Mouse (Mus musculus): ENCODE results near the gene Bag2.

DNA sequence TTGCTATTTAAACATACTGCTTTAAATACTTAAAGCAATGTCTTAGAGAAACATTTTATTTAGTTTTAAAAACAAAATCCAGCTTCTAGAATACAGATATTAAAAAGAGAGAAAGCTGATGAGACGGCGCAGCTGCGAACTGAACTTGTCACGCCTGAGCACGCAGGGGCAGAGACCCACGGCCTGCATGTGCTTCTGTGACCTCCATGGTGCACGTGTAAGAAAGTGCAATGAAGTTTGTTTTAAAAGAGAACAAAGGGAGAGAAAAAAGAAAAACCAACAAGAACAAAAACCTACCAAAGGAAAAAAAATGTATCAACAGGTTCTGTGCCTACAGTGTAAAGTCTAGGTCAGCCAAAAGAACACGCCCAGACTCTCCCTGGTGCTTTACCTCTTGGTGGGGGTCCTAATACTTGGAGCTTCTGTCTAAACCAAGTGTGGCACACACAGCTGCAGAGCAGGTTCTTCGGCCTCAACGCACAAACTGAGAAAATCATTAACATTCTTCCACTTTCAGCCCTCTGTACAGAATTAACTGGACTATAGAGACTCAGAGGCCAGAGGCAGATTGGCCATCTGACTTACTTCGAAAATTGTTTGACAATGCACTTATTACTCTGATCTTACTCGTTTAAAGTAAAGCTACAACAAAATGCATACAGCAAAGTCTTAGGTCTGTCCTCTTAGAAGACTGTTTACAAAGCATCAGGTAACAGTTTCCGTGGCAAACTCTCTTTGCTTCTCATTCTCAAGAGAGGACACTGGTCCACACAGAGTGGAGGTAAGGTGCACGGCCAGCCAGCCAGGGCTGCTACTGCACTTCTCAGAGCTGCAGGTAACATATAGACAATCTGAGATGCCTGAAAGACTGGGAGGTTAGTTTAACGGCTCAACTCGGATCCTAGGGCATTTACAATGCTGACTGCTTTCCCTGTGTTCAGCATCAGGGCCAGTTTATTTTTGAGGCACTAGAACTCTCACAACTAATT is 9.2 kb upstream of the Bag2 start:
- TF ChIP-seq POLR2A (IDR thresholded peaks at IDR 0.05; ENCODE audit: insufficient read depth, low read length): no peak
- no peak for TF ChIP-seq CTCF (IDR thresholded peaks at IDR 0.05; ENCODE audit: low read depth, low read length)
- TF ChIP-seq EP300 (IDR thresholded peaks at IDR 0.05; ENCODE audit: insufficient read depth, low read depth, low read length): no peak
